Mouse (Mus musculus) embryonic fibroblast, embryonic 13.5 days (primary cell): ENCODE results near the gene Nol11. TPM values are rescaled to one million over a fixed set of nuclear protein-coding genes. Genes with fewer than 3 reads are reported as not detected.

Experiments
- H3K27ac ChIP-seq: 2 replicates; pipeline ENCODE4 v1.5.1; 2012; ENCODE audit warnings: low read length, control low read depth, inconsistent platforms; ENCODE audit not compliant: insufficient read depth
- H3K4me1 ChIP-seq: 2 replicates; pipeline ENCODE4 v1.6.1; 2011; ENCODE audit warnings: low read length; ENCODE audit not compliant: control insufficient read depth, insufficient read depth
- H3K4me3 ChIP-seq: 2 replicates; pipeline ENCODE4 v1.5.1; 2011; ENCODE audit warnings: mild to moderate bottlenecking, control low read depth, low read length; ENCODE audit not compliant: insufficient read depth
- CTCF ChIP-seq: IDR thresholded peaks from 2 replicates; pipeline ENCODE4 v1.5.1; 2011; ENCODE audit warnings: mild to moderate bottlenecking, control low read depth, low read length, moderate library complexity, borderline replicate concordance; ENCODE audit not compliant: insufficient read depth
- POLR2A ChIP-seq: IDR thresholded peaks from 2 replicates; pipeline ENCODE4 v1.6.1; 2011; ENCODE audit warnings: low read depth, mild to moderate bottlenecking, control low read depth, low read length, moderate library complexity
- polyA plus RNA-seq: library from polyadenylated mRNA; stranded (reverse); fragments of >200 nt; gene quantifications from 2 replicates; pipeline ENCODE4 v1.2.4, GENCODE M21; 2011; ENCODE audit warnings: low read depth; ENCODE audit not compliant: missing spikeins, insufficient read length

Nol11 gene
- polyA plus RNA-seq, 1 experiment, result 40.6 TPM

DNA sequence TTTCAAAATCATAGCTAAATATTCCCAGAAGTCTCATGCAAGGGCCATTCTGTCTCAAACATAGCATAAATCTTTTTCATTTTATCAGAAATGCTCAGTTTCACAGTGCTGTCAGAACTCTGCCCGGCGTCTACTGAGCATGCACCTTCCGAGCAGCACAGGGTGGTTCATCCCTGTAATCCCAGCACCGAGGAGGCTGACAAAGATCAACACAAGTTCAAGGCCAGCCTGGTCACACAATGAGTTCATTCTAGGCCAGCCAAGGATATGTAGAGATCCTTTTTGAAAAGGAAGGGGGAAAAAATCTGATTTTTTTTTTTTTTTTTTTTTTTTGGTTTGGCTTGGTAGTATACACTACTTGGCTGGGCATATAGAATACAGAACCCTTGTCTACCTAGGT, 64.2 kb downstream of the Nol11 start:
- Histone ChIP-seq H3K27ac (no peak overlapping the region), H3K4me3 (no peak overlapping the region), H3K4me1 (peaks cover 5% of the 10 kb centered on the region; the same call in 1 of the 2 replicates)
- TF ChIP-seq CTCF, result no peak

DNA sequence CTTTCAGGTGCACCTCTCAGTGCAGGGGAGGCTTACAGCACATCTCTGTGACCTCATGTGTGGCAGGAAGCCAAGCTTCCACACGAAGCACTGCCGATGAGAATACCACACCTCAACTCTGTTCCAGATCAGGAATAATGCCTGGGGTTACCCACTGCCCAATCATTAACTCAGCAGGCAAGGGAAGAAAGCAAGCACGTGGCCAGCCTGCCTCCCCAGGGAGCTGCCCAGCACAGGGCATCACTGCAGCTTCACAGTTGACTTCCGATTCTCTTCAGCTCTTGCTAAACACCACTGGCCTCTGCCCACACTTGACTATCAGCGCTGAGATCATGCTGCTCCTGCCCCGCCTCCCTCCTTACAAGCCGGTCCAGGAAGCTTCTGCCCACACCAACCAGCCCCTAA, 64.9 kb downstream of the Nol11 start:
- TF ChIP-seq POLR2A, result no peak
- TF ChIP-seq CTCF, result no peak
- Histone ChIP-seq H3K27ac (no peak overlapping the region), H3K4me1 (peaks cover 5% of the 10 kb centered on the region; the same call in 1 of the 2 replicates), H3K4me3 (no peak overlapping the region)

DNA sequence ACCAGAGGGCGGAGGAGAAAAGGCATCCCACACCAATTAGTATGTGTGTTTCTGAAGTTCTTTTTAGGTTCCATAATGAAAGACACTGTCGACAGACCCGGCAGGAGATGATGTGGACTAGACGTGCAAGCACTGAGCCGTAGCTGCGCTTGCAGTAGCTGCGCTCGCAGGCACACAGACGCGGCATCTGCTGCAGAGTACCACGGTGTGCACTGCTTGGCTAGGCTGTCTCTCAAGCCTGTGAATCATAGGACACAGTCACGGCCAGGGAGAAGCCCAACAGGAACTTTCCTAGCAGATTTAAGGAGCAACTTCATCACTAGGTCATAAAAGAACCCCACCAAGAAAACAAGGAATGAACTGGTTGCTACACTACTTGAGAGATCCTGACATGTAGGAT, 71.4 kb downstream of the Nol11 start:
- Histone ChIP-seq H3K4me1 (peaks cover 13% of the 10 kb centered on the region), H3K27ac (no peak overlapping the region), H3K4me3 (no peak overlapping the region)
- TF ChIP-seq POLR2A (no peak), CTCF (no peak)

Other genes with a start within 250 kb of the Nol11 start
- gene Kpna2, start 189.8 kb downstream of the Nol11 start, polyA plus RNA-seq, result 215 and 225 TPM in 2 replicates
- gene 1810010H24Rik, start 163.7 kb downstream of the Nol11 start, polyA plus RNA-seq, result 0.60 and 1.4 TPM in 2 replicates
- gene Bptf, start 57.3 kb downstream of the Nol11 start, polyA plus RNA-seq, result 49.4 and 50.2 TPM in 2 replicates